21 mouse cellular contexts compared by ENCODE assay signal in genomic region chr17:79982955-79983529, GRCm38 (mm10).
DNase-seq lines count a peak whose midpoint lies in the region; ATAC-seq and TF ChIP-seq lines count a peak whose summit lies in the region.
"Had no signal": no experiment of that assay in that cellular context is flagged by ENCODE, and none has a peak within 500 bp of the region (broad histone marks: within the 10 kb centered on the region; RNA-seq: fewer than 3 reads in every experiment).

No protein-coding gene starts in this region.

- no peaks in the 10 kb centered on the region for H3K27me3 ChIP-seq in kidney, embryonic 14.5 days (ENCODE audit: control insufficient read depth, insufficient read depth, low read length)
- no peaks in the 10 kb centered on the region for H3K27me3 ChIP-seq in thymus, adult 2 months (ENCODE audit: control insufficient read depth, insufficient read depth, low read length)
- H3K27me3 ChIP-seq in limb, embryonic 10.5 days (ENCODE audit: low read depth, poor library complexity, severe bottlenecking), result no peaks in the 10 kb centered on the region
- H3K27me3 ChIP-seq in splenic B cell, adult 2 months (ENCODE audit: control insufficient read depth, insufficient read depth, low read length, poor library complexity, severe bottlenecking), result no peaks in the 10 kb centered on the region
- H3K27me3 ChIP-seq: heart, embryonic 13.5 days; liver, embryonic 13.5 days; lung, embryonic 15.5 days; midbrain, embryonic 12.5 days; stomach, embryonic 15.5 days had no signal

- peak overlapping the region; percentile 42 for H3K27ac ChIP-seq in kidney, embryonic 14.5 days (ENCODE audit: low read depth, low read length)
- peak overlapping the region; percentile 99 for H3K27ac ChIP-seq in thymus, adult 2 months (ENCODE audit: control insufficient read depth, insufficient read depth, low read length)
- peak overlapping the region; percentile 78 for H3K27ac ChIP-seq in limb, embryonic 10.5 days
- H3K27ac ChIP-seq: heart, embryonic 13.5 days; hindbrain, postnatal 0 days; liver, embryonic 13.5 days; lung, embryonic 15.5 days; midbrain, embryonic 12.5 days; stomach, embryonic 15.5 days had no signal

- peaks cover 13% of the 10 kb centered on the region; the same call in 1 of the 2 replicates for H3K4me1 ChIP-seq in kidney, embryonic 14.5 days (ENCODE audit: control insufficient read depth, insufficient read depth, low read length)
- H3K4me1 ChIP-seq in thymus, adult 2 months (replicated peaks; ENCODE audit: control insufficient read depth, insufficient read depth, low read length), result peaks cover 47% of the 10 kb centered on the region
- peaks cover 46% of the 10 kb centered on the region for H3K4me1 ChIP-seq in limb, embryonic 10.5 days
- H3K4me1 ChIP-seq: midbrain, embryonic 12.5 days had no signal

- 19% methylated on average over 8 of the region's 8 CpGs for WGBS in kidney, embryonic 14.5 days
- WGBS in thymus, adult 2 months, result 55% methylated on average over 8 of the region's 8 CpGs
- WGBS in limb, embryonic 10.5 days, result 19% methylated on average over 8 of the region's 8 CpGs

- no peak overlapping the region for H3K9ac ChIP-seq in kidney, embryonic 14.5 days (ENCODE audit: low read depth, low read length)
- H3K9ac ChIP-seq: liver, embryonic 13.5 days; lung, embryonic 15.5 days; midbrain, embryonic 12.5 days; stomach, embryonic 15.5 days had no signal

- no peak for TF ChIP-seq CTCF in thymus, adult 2 months (IDR thresholded peaks at IDR 0.05; ENCODE audit: borderline replicate concordance, control insufficient read depth, extremely low read depth, insufficient read depth, low read length, poor library complexity)

- DNase-seq in kidney, adult 9 months, result no peak
- DNase-seq in thymus, adult 2 months, result no peak
- DNase-seq in thymus, postnatal 14 days, result no peak
- DNase-seq in limb, embryonic 10.5 days (ENCODE audit: low spot score), result no peak
- DNase-seq in splenic B cell, adult 2 months (ENCODE audit: low read depth, low spot score), result peak; percentile 18
- DNase-seq: cerebellum, adult 9-11 months; gastrocnemius, postnatal 10 days; heart, adult 18-20 months; heart, postnatal 4 days; kidney, adult 18-20 months; liver, embryonic 13.5 days; lung, postnatal 4 days; right cerebral cortex, postnatal 25 days had no signal

- H3K36me3 ChIP-seq in kidney, embryonic 14.5 days (ENCODE audit: control insufficient read depth, insufficient read depth, low read length), result no peaks in the 10 kb centered on the region
- no peaks in the 10 kb centered on the region for H3K36me3 ChIP-seq in thymus, adult 2 months (ENCODE audit: control insufficient read depth, insufficient read depth, low read length)
- H3K36me3 ChIP-seq in limb, embryonic 10.5 days, result no peaks in the 10 kb centered on the region
- no peaks in the 10 kb centered on the region for H3K36me3 ChIP-seq in splenic B cell, adult 2 months (ENCODE audit: control insufficient read depth, insufficient read depth, low read length, poor library complexity, severe bottlenecking)
- H3K36me3 ChIP-seq: heart, embryonic 13.5 days; liver, embryonic 13.5 days; lung, embryonic 15.5 days; midbrain, embryonic 12.5 days; stomach, embryonic 15.5 days had no signal

- no peak for TF ChIP-seq POLR2A in thymus, adult 2 months (IDR thresholded peaks at IDR 0.05; ENCODE audit: control insufficient read depth, extremely low read depth, insufficient read depth, low read length, poor library complexity)

- no peak overlapping the region for H3K4me3 ChIP-seq in kidney, embryonic 14.5 days (ENCODE audit: low read length)
- H3K4me3 ChIP-seq in thymus, adult 2 months (ENCODE audit: control insufficient read depth, insufficient read depth, low read length), result peak overlapping the region; percentile 22; the same call in 1 of the 2 replicates
- H3K4me3 ChIP-seq in limb, embryonic 10.5 days, result peak overlapping the region; percentile 20
- H3K4me3 ChIP-seq: heart, embryonic 13.5 days; liver, embryonic 13.5 days; lung, embryonic 15.5 days; midbrain, embryonic 12.5 days; stomach, embryonic 15.5 days had no signal

- no peak overlapping the region; the same call in 1 of the 2 replicates for H3K4me2 ChIP-seq in kidney, embryonic 14.5 days (replicated peaks; ENCODE audit: low read depth, low read length)
- H3K4me2 ChIP-seq: heart, embryonic 13.5 days; liver, embryonic 13.5 days; lung, embryonic 15.5 days; midbrain, embryonic 12.5 days; stomach, embryonic 15.5 days had no signal

- ATAC-seq in kidney, embryonic 14.5 days (ENCODE audit: low FRiP score, low TSS enrichment), result peak; percentile 60
- ATAC-seq in megakaryocyte-erythroid progenitor cell, adult 5-6 weeks (replicated peaks; ENCODE audit: low FRiP score, low TSS enrichment, poor library complexity, severe bottlenecking), result no peak
- ATAC-seq in monocyte, adult 5-6 weeks (replicated peaks; ENCODE audit: insufficient number of reproducible peaks, low FRiP score, low TSS enrichment, poor library complexity, severe bottlenecking), result no peak

- H3K9me3 ChIP-seq in kidney, embryonic 14.5 days (ENCODE audit: control insufficient read depth, low read length), result no peaks in the 10 kb centered on the region
- H3K9me3 ChIP-seq in limb, embryonic 10.5 days (replicated peaks), result no peaks in the 10 kb centered on the region
- H3K9me3 ChIP-seq: heart, embryonic 13.5 days; lung, embryonic 15.5 days; midbrain, embryonic 12.5 days; stomach, embryonic 15.5 days had no signal

Comparison
In these comparisons a context has a peak if more than half of its experiments do, and no peak if none do; other contexts are left out.
1. H3K27ac ChIP-seq: peak in every context shown above with its lines; median percentile 99 in thymus, adult 2 months; 78 in limb, embryonic 10.5 days; 42 in kidney, embryonic 14.5 days.